Mouse (Mus musculus): ENCODE measurements at regions not wholly inside any gene's neighbourhood (a gene's known extent, or its start where the extent isn't known, plus 50 kb on each side); places are given as distances from the start of the nearest gene placed in this dataset.

GRCm38 (mm10) chr10:23548322-23548721, 197.7 kb upstream of the Eya4 start:
- no peak for TF ChIP-seq HCFC1 (IDR thresholded peaks at IDR 0.05; ENCODE audit: borderline replicate concordance, insufficient read depth, low read length)
- TF ChIP-seq ZNF384 (IDR thresholded peaks at IDR 0.05; ENCODE audit: low read depth, low read length) = no peak
- TF ChIP-seq CHD2 (IDR thresholded peaks at IDR 0.05; ENCODE audit: low read depth, low read length) = no peak

All from ES-E14 (cell line).